Mouse (Mus musculus) forebrain, embryonic 16.5 days (tissue): Measurements from ENCODE around the gene Gtf2e1. TPM values are rescaled to one million over a fixed set of nuclear protein-coding genes. Genes with fewer than 3 reads are reported as not detected.

Experiments
- ATAC-seq: fragments of 200-750 bp; cut with Nextera tagmentation; 2 replicates; pipeline ENCODE4 v1.8.0; 2017; ENCODE audit warnings: mild to moderate bottlenecking, moderate library complexity
- H3K27ac ChIP-seq: fragments of 300-500 bp; sonication (generic); 2 replicates; pipeline ENCODE4 v1.5.1; 2014; ENCODE audit warnings: low read length, control low read depth
- H3K27me3 ChIP-seq: fragments of 300-500 bp; sonication (generic); replicated peaks from 2 replicates; pipeline ENCODE4 v1.6.1; 2014; ENCODE audit warnings: low read length; ENCODE audit not compliant: control insufficient read depth, insufficient read depth
- H3K36me3 ChIP-seq: fragments of 300-500 bp; sonication (generic); 2 replicates; pipeline ENCODE4 v1.6.1; 2014; ENCODE audit not compliant: control insufficient read depth, insufficient read depth
- H3K4me1 ChIP-seq: fragments of 300-500 bp; sonication (generic); replicated peaks from 2 replicates; pipeline ENCODE4 v1.6.1; 2014; ENCODE audit warnings: low read length; ENCODE audit not compliant: control insufficient read depth, insufficient read depth
- H3K4me2 ChIP-seq: fragments of 300-500 bp; sonication (generic); 2 replicates; pipeline ENCODE4 v1.6.1; 2014; ENCODE audit warnings: mild to moderate bottlenecking, low read length, control low read depth
- H3K4me3 ChIP-seq: fragments of 300-500 bp; sonication (generic); replicated peaks from 2 replicates; pipeline ENCODE4 v1.5.1; 2014; ENCODE audit warnings: mild to moderate bottlenecking, low read length, control low read depth
- H3K9ac ChIP-seq: fragments of 300-500 bp; sonication (generic); replicated peaks from 2 replicates; pipeline ENCODE4 v1.6.1; 2014; ENCODE audit warnings: low read depth, low read length, control low read depth
- H3K9me3 ChIP-seq: fragments of 300-500 bp; sonication (generic); 2 replicates; pipeline ENCODE4 v1.6.1; 2016; ENCODE audit warnings: low read length; ENCODE audit not compliant: control insufficient read depth
- WGBS: fragments of 180-500 bp; shearing (Covaris S2); extraction: QIAGEN DNeasy Blood & Tissue Kit; methylation state at CpG from one replicate; pipeline ENCODE4 v1.1.7; 2014; 5-methylcytosine and 5-hydroxymethylcytosine counted together
- polyA plus RNA-seq: library from polyadenylated mRNA; unstranded; fragments of >200 nt; fragmentation: Nextera tagmentation; extraction: Ambion mirVana; gene quantifications from 2 replicates; pipeline ENCODE4 v1.2.1, GENCODE M21; 2015

Gene Gtf2e1
- polyA plus RNA-seq, 1 experiment from 2014 or later, result 40.4 TPM

- Histone ChIP-seq H3K27me3 (no peaks in the 10 kb centered on the region), H3K4me3 (no peak overlapping the region), H3K36me3 (0 out of 2 replicates have a peak, but pooled peaks cover 2% of the 10 kb centered on the region), H3K9ac (no peak overlapping the region), H3K9me3 (peaks cover 3% of the 10 kb centered on the region; the same call in 1 of the 2 replicates), H3K4me1 (no peaks in the 10 kb centered on the region), H3K4me2 (no peak overlapping the region), H3K27ac (no peak overlapping the region)
- peak; percentile 33; the same call in 1 of the 2 replicates for ATAC-seq
- 71% methylated on average over 1 of the region's 3 CpGs for WGBS
These were observed 35.7 kb upstream of the Gtf2e1 start for GRCm38 (mm10) chr16:37575325-37575724.

- Histone ChIP-seq H3K4me3 (no peak overlapping the region), H3K9me3 (peaks cover 3% of the 10 kb centered on the region; the same call in 1 of the 2 replicates), H3K9ac (no peak overlapping the region), H3K36me3 (0 out of 2 replicates have a peak, but pooled peaks cover 2% of the 10 kb centered on the region), H3K27ac (no peak overlapping the region), H3K27me3 (no peaks in the 10 kb centered on the region), H3K4me2 (no peak overlapping the region), H3K4me1 (no peaks in the 10 kb centered on the region)
- no peak for ATAC-seq
- 95% methylated on average over 5 of the region's 5 CpGs for WGBS
These were observed 33.5 kb upstream of the Gtf2e1 start for GRCm38 (mm10) chr16:37573061-37573460.

GRCm38 (mm10) chr16:37572117-37572754 lies 32.6 kb upstream of the Gtf2e1 start:
- no peak overlapping the region for H3K4me3 ChIP-seq
- H3K4me2 ChIP-seq, result no peak overlapping the region
- H3K4me1 ChIP-seq, result no peaks in the 10 kb centered on the region; the same call in 1 of the 2 replicates
- H3K27ac ChIP-seq, result no peak overlapping the region
- 0 out of 2 replicates have a peak, but pooled peaks cover 2% of the 10 kb centered on the region for H3K36me3 ChIP-seq
- no peak for ATAC-seq
- 85% methylated on average over 12 of the region's 12 CpGs for WGBS
- no peak overlapping the region for H3K9ac ChIP-seq
- peaks cover 3% of the 10 kb centered on the region; the same call in 1 of the 2 replicates for H3K9me3 ChIP-seq
- no peaks in the 10 kb centered on the region for H3K27me3 ChIP-seq

GRCm38 (mm10) chr16:37571554-37571953 lies 32.0 kb upstream of the Gtf2e1 start:
- H3K9ac ChIP-seq, result no peak overlapping the region
- H3K9me3 ChIP-seq, result peaks cover 3% of the 10 kb centered on the region; the same call in 1 of the 2 replicates
- WGBS, result 52% methylated on average over 3 of the region's 3 CpGs
- no peaks in the 10 kb centered on the region for H3K27me3 ChIP-seq
- 0 out of 2 replicates have a peak, but pooled peaks cover 2% of the 10 kb centered on the region for H3K36me3 ChIP-seq
- H3K4me3 ChIP-seq, result no peak overlapping the region
- H3K4me1 ChIP-seq, result peaks cover 1% of the 10 kb centered on the region
- ATAC-seq, result no peak
- H3K27ac ChIP-seq, result no peak overlapping the region
- no peak overlapping the region for H3K4me2 ChIP-seq

GRCm38 (mm10) chr16:37567113-37568050 lies 27.8 kb upstream of the Gtf2e1 start:
- peak; percentile 51 for ATAC-seq
- Histone ChIP-seq H3K4me2 (no peak overlapping the region), H3K27me3 (no peaks in the 10 kb centered on the region), H3K9ac (no peak overlapping the region), H3K9me3 (no peaks in the 10 kb centered on the region), H3K4me1 (peaks cover 6% of the 10 kb centered on the region), H3K27ac (no peak overlapping the region), H3K4me3 (no peak overlapping the region), H3K36me3 (no peaks in the 10 kb centered on the region)
- 71% methylated on average over 12 of the region's 12 CpGs for WGBS

GRCm38 (mm10) chr16:37566107-37566506 lies 26.5 kb upstream of the Gtf2e1 start:
- no peak overlapping the region for H3K4me3 ChIP-seq
- no peaks in the 10 kb centered on the region for H3K9me3 ChIP-seq
- H3K9ac ChIP-seq, result no peak overlapping the region
- peak; percentile 68 for ATAC-seq
- H3K4me2 ChIP-seq, result no peak overlapping the region
- H3K4me1 ChIP-seq, result peaks cover 6% of the 10 kb centered on the region
- peak overlapping the region; percentile 52 for H3K27ac ChIP-seq
- H3K27me3 ChIP-seq, result no peaks in the 10 kb centered on the region
- 52% methylated on average over 6 of the region's 6 CpGs for WGBS
- H3K36me3 ChIP-seq, result no peaks in the 10 kb centered on the region

GRCm38 (mm10) chr16:37565117-37565516 lies 25.5 kb upstream of the Gtf2e1 start:
- H3K4me1 ChIP-seq, result peaks cover 6% of the 10 kb centered on the region
- WGBS, result 87% methylated on average over 1 of the region's 1 CpGs
- H3K4me3 ChIP-seq, result no peak overlapping the region
- no peak for ATAC-seq
- H3K27me3 ChIP-seq, result no peaks in the 10 kb centered on the region
- H3K36me3 ChIP-seq, result no peaks in the 10 kb centered on the region
- H3K9me3 ChIP-seq, result no peaks in the 10 kb centered on the region
- H3K9ac ChIP-seq, result no peak overlapping the region
- no peak overlapping the region for H3K27ac ChIP-seq
- no peak overlapping the region for H3K4me2 ChIP-seq

GRCm38 (mm10) chr16:37562961-37563360 lies 23.4 kb upstream of the Gtf2e1 start:
- Histone ChIP-seq H3K4me3 (no peak overlapping the region), H3K27me3 (no peaks in the 10 kb centered on the region), H3K9me3 (no peaks in the 10 kb centered on the region), H3K4me1 (peaks cover 6% of the 10 kb centered on the region), H3K36me3 (peaks cover 3% of the 10 kb centered on the region; the same call in 1 of the 2 replicates), H3K9ac (no peak overlapping the region), H3K27ac (no peak overlapping the region), H3K4me2 (no peak overlapping the region)
- ATAC-seq, result no peak
- 72% methylated on average over 5 of the region's 5 CpGs for WGBS

GRCm38 (mm10) chr16:37562414-37562813 lies 22.8 kb upstream of the Gtf2e1 start:
- Histone ChIP-seq H3K27me3 (no peaks in the 10 kb centered on the region), H3K9me3 (no peaks in the 10 kb centered on the region), H3K4me2 (no peak overlapping the region), H3K4me3 (no peak overlapping the region), H3K36me3 (peaks cover 6% of the 10 kb centered on the region), H3K9ac (no peak overlapping the region), H3K27ac (no peak overlapping the region), H3K4me1 (peaks cover 6% of the 10 kb centered on the region)
- WGBS, result 52% methylated on average over 6 of the region's 6 CpGs
- ATAC-seq, result no peak
